Mouse (Mus musculus) A20 (cell line): ENCODE measurements around the gene Btnl1.

Experiments
- DNase-seq: peaks from one replicate; pipeline ENCODE4 v3.0.0-alpha.2; 2011; ENCODE audit warnings: low read depth, low spot score

Gene Btnl1

GRCm38 (mm10) chr17:34384699-34385098 is 7.8 kb downstream of the Btnl1 start:
- no peak for DNase-seq

- no peak for DNase-seq
Measured at GRCm38 (mm10) chr17:34386656-34387055, 9.7 kb downstream of the Btnl1 start.

GRCm38 (mm10) chr17:34388513-34388912 is 11.6 kb downstream of the Btnl1 start:
- peak; percentile 49 for DNase-seq

GRCm38 (mm10) chr17:34391507-34391906 is 14.6 kb downstream of the Btnl1 start:
- no peak for DNase-seq

- peak; percentile 77 for DNase-seq
Measured at GRCm38 (mm10) chr17:34392321-34392720, 15.4 kb downstream of the Btnl1 start.

GRCm38 (mm10) chr17:34397357-34397756 is 20.4 kb downstream of the Btnl1 start:
- peak; percentile 84 for DNase-seq

- DNase-seq, result peak; percentile 95
Measured at GRCm38 (mm10) chr17:34398058-34398710, 21.3 kb downstream of the Btnl1 start.

- peak; percentile 96 for DNase-seq
Measured at GRCm38 (mm10) chr17:34398711-34399393, 21.9 kb downstream of the Btnl1 start, which contains the start of gene BC051142. Gene BC051142 (plus strand): TSS chr17:34398820.

GRCm38 (mm10) chr17:34399394-34399715 is 22.4 kb downstream of the Btnl1 start:
- peak; percentile 23 for DNase-seq

GRCm38 (mm10) chr17:34411117-34411516 is 34.2 kb downstream of the Btnl1 start:
- peak; percentile 82 for DNase-seq

- peak; percentile 15 for DNase-seq
Measured at GRCm38 (mm10) chr17:34420014-34420413, 43.1 kb downstream of the Btnl1 start.

- DNase-seq, result no peak
Measured at GRCm38 (mm10) chr17:34427597-34427996, 50.7 kb downstream of the Btnl1 start.
